Mouse (Mus musculus): ENCODE measurements around the gene Setd4. TPM values are rescaled to one million over a fixed set of nuclear protein-coding genes. Genes with fewer than 3 reads are reported as not detected.

The Setd4 gene
- polyA plus RNA-seq, 1 experiment from 2014 or later: 14.9 TPM

GRCm38 (mm10) chr16:93610961-93611360 is 7.1 kb upstream of the Setd4 start:
- 94% methylated on average over 4 of the region's 4 CpGs for WGBS
- H3K9ac ChIP-seq (ENCODE audit: low read length): no peak overlapping the region
- ATAC-seq: no peak
- no peak overlapping the region for H3K4me2 ChIP-seq (ENCODE audit: low read length)
- H3K4me3 ChIP-seq (ENCODE audit: low read depth, low read length): no peak overlapping the region
- no peaks in the 10 kb centered on the region for H3K27me3 ChIP-seq (replicated peaks; ENCODE audit: control insufficient read depth, insufficient read depth, low read length)
- no peaks in the 10 kb centered on the region for H3K9me3 ChIP-seq (replicated peaks; ENCODE audit: control insufficient read depth, low read length)
- DNase-seq (ENCODE audit: low spot score): no peak
- no peak overlapping the region for H3K27ac ChIP-seq (ENCODE audit: low read depth, low read length)
- peaks cover 8% of the 10 kb centered on the region; the same call in 1 of the 2 replicates for H3K4me1 ChIP-seq (ENCODE audit: control insufficient read depth, insufficient read depth, low read length)
- H3K36me3 ChIP-seq (ENCODE audit: control insufficient read depth, insufficient read depth, low read length): peaks cover 13% of the 10 kb centered on the region

- no peaks in the 10 kb centered on the region for H3K9me3 ChIP-seq (replicated peaks; ENCODE audit: control insufficient read depth, low read length)
- peaks cover 13% of the 10 kb centered on the region for H3K36me3 ChIP-seq (ENCODE audit: control insufficient read depth, insufficient read depth, low read length)
- no peak overlapping the region for H3K27ac ChIP-seq (ENCODE audit: low read depth, low read length)
- ATAC-seq: no peak
- WGBS: 97% methylated on average over 4 of the region's 4 CpGs
- H3K4me2 ChIP-seq (ENCODE audit: low read length): no peak overlapping the region
- H3K4me3 ChIP-seq (ENCODE audit: low read depth, low read length): no peak overlapping the region
- no peak for DNase-seq (ENCODE audit: low spot score)
- no peaks in the 10 kb centered on the region for H3K27me3 ChIP-seq (replicated peaks; ENCODE audit: control insufficient read depth, insufficient read depth, low read length)
- peaks cover 8% of the 10 kb centered on the region; the same call in 1 of the 2 replicates for H3K4me1 ChIP-seq (ENCODE audit: control insufficient read depth, insufficient read depth, low read length)
- no peak overlapping the region for H3K9ac ChIP-seq (ENCODE audit: low read length)
Measured at GRCm38 (mm10) chr16:93609796-93610195, 5.9 kb upstream of the Setd4 start.

- 72% methylated on average over 8 of the region's 8 CpGs for WGBS
- Histone ChIP-seq H3K4me3 (ENCODE audit: low read depth, low read length) (peak overlapping the region; percentile 49; the same call in 1 of the 2 replicates), H3K27me3 (replicated peaks; ENCODE audit: control insufficient read depth, insufficient read depth, low read length) (no peaks in the 10 kb centered on the region), H3K36me3 (ENCODE audit: control insufficient read depth, insufficient read depth, low read length) (peaks cover 13% of the 10 kb centered on the region), H3K9ac (ENCODE audit: low read length) (peak overlapping the region; percentile 72; the same call in 1 of the 2 replicates), H3K9me3 (replicated peaks; ENCODE audit: control insufficient read depth, low read length) (no peaks in the 10 kb centered on the region), H3K27ac (ENCODE audit: low read depth, low read length) (no peak overlapping the region), H3K4me2 (ENCODE audit: low read length) (peak overlapping the region; percentile 60), H3K4me1 (ENCODE audit: control insufficient read depth, insufficient read depth, low read length) (peaks cover 8% of the 10 kb centered on the region; the same call in 1 of the 2 replicates)
- no peak for DNase-seq (ENCODE audit: low spot score)
- ATAC-seq: no peak
Measured at GRCm38 (mm10) chr16:93608731-93609130, 4.9 kb upstream of the Setd4 start.

- peak overlapping the region; percentile 72 for H3K9ac ChIP-seq (ENCODE audit: low read length)
- peak; percentile 40 for ATAC-seq
- H3K36me3 ChIP-seq (ENCODE audit: control insufficient read depth, insufficient read depth, low read length): peaks cover 13% of the 10 kb centered on the region
- H3K4me3 ChIP-seq (ENCODE audit: low read depth, low read length): peak overlapping the region; percentile 49
- DNase-seq (ENCODE audit: low spot score): peak; percentile 94
- H3K9me3 ChIP-seq (replicated peaks; ENCODE audit: control insufficient read depth, low read length): no peaks in the 10 kb centered on the region
- no peaks in the 10 kb centered on the region for H3K27me3 ChIP-seq (replicated peaks; ENCODE audit: control insufficient read depth, insufficient read depth, low read length)
- peak overlapping the region; percentile 60 for H3K4me2 ChIP-seq (ENCODE audit: low read length)
- WGBS: under 1% methylated on average over 32 of the region's 32 CpGs
- H3K27ac ChIP-seq (ENCODE audit: low read depth, low read length): no peak overlapping the region
- peaks cover 8% of the 10 kb centered on the region; the same call in 1 of the 2 replicates for H3K4me1 ChIP-seq (ENCODE audit: control insufficient read depth, insufficient read depth, low read length)
Measured at GRCm38 (mm10) chr16:93607669-93608101, 3.8 kb upstream of the Setd4 start.

GRCm38 (mm10) chr16:93606146-93606545 is 2.3 kb upstream of the Setd4 start:
- H3K27ac ChIP-seq (ENCODE audit: low read depth, low read length): no peak overlapping the region
- DNase-seq (ENCODE audit: low spot score) (no peak), ATAC-seq (no peak)
- no peak overlapping the region for H3K4me2 ChIP-seq (ENCODE audit: low read length)
- WGBS: 87% methylated on average over 7 of the region's 7 CpGs
- no peak overlapping the region for H3K4me3 ChIP-seq (ENCODE audit: low read depth, low read length)
- no peak overlapping the region for H3K9ac ChIP-seq (ENCODE audit: low read length)
- H3K27me3 ChIP-seq (replicated peaks; ENCODE audit: control insufficient read depth, insufficient read depth, low read length): no peaks in the 10 kb centered on the region
- peaks cover 8% of the 10 kb centered on the region; the same call in 1 of the 2 replicates for H3K4me1 ChIP-seq (ENCODE audit: control insufficient read depth, insufficient read depth, low read length)
- H3K9me3 ChIP-seq (replicated peaks; ENCODE audit: control insufficient read depth, low read length): no peaks in the 10 kb centered on the region
- peaks cover 7% of the 10 kb centered on the region for H3K36me3 ChIP-seq (ENCODE audit: control insufficient read depth, insufficient read depth, low read length)

GRCm38 (mm10) chr16:93605553-93605952 is 1.7 kb upstream of the Setd4 start, which contains the start of gene Cbr1:
Gene Cbr1 (plus strand): TSS chr16:93605853.
- Histone ChIP-seq H3K4me2 (ENCODE audit: low read length) (peak within 1 kb of the TSS; percentile 74), H3K27me3 (replicated peaks; ENCODE audit: control insufficient read depth, insufficient read depth, low read length) (no peaks in the 10 kb centered on the region), H3K27ac (ENCODE audit: low read depth, low read length) (0 out of 2 replicates have a peak within 1 kb of the TSS, but pooled peaks have one; percentile 92), H3K4me3 (ENCODE audit: low read depth, low read length) (peak within 1 kb of the TSS; percentile 55), H3K4me1 (ENCODE audit: control insufficient read depth, insufficient read depth, low read length) (peaks cover 8% of the 10 kb centered on the region; the same call in 1 of the 2 replicates), H3K9me3 (replicated peaks; ENCODE audit: control insufficient read depth, low read length) (no peaks in the 10 kb centered on the region), H3K9ac (ENCODE audit: low read length) (peak within 1 kb of the TSS; percentile 77; the same call in 1 of the 2 replicates), H3K36me3 (ENCODE audit: control insufficient read depth, insufficient read depth, low read length) (peaks cover 6% of the 10 kb centered on the region; the same call in 1 of the 2 replicates)
- DNase-seq (ENCODE audit: low spot score) (peak; percentile 22), ATAC-seq (no peak)
- 65% methylated on average over 4 of the region's 4 CpGs for WGBS

- peak overlapping the region; percentile 74 for H3K4me2 ChIP-seq (ENCODE audit: low read length)
- 0 out of 2 replicates have a peak, but pooled peaks cover 1% of the 10 kb centered on the region for H3K36me3 ChIP-seq (ENCODE audit: control insufficient read depth, insufficient read depth, low read length)
- peak overlapping the region; percentile 77 for H3K9ac ChIP-seq (ENCODE audit: low read length)
- DNase-seq (ENCODE audit: low spot score) (peak; percentile 75), ATAC-seq (no peak)
- peak overlapping the region; percentile 55 for H3K4me3 ChIP-seq (ENCODE audit: low read depth, low read length)
- no peaks in the 10 kb centered on the region for H3K27me3 ChIP-seq (replicated peaks; ENCODE audit: control insufficient read depth, insufficient read depth, low read length)
- H3K27ac ChIP-seq (ENCODE audit: low read depth, low read length): peak overlapping the region; percentile 92; the same call in 1 of the 2 replicates
- no peaks in the 10 kb centered on the region for H3K9me3 ChIP-seq (replicated peaks; ENCODE audit: control insufficient read depth, low read length)
- H3K4me1 ChIP-seq (ENCODE audit: control insufficient read depth, insufficient read depth, low read length): peaks cover 8% of the 10 kb centered on the region; the same call in 1 of the 2 replicates
- WGBS: 1% methylated on average over 16 of the region's 16 CpGs
Measured at GRCm38 (mm10) chr16:93604481-93604969, 662 bp upstream of the Setd4 start.

- no peak for ATAC-seq
- H3K4me3 ChIP-seq (ENCODE audit: low read depth, low read length): no peak overlapping the region
- no peak overlapping the region for H3K27ac ChIP-seq (ENCODE audit: low read depth, low read length)
- no peaks in the 10 kb centered on the region for H3K9me3 ChIP-seq (replicated peaks; ENCODE audit: control insufficient read depth, low read length)
- no peaks in the 10 kb centered on the region for H3K4me1 ChIP-seq (ENCODE audit: control insufficient read depth, insufficient read depth, low read length)
- WGBS: 90% methylated on average over 6 of the region's 6 CpGs
- H3K27me3 ChIP-seq (replicated peaks; ENCODE audit: control insufficient read depth, insufficient read depth, low read length): no peaks in the 10 kb centered on the region
- H3K36me3 ChIP-seq (ENCODE audit: control insufficient read depth, insufficient read depth, low read length): peaks cover 25% of the 10 kb centered on the region; the same call in 1 of the 2 replicates
- no peak overlapping the region for H3K9ac ChIP-seq (ENCODE audit: low read length)
- DNase-seq (ENCODE audit: low spot score): no peak
- H3K4me2 ChIP-seq (ENCODE audit: low read length): no peak overlapping the region
Measured at GRCm38 (mm10) chr16:93599461-93599860, 4.4 kb downstream of the Setd4 start.

- Histone ChIP-seq H3K4me2 (ENCODE audit: low read length) (no peak overlapping the region), H3K27me3 (replicated peaks; ENCODE audit: control insufficient read depth, insufficient read depth, low read length) (no peaks in the 10 kb centered on the region), H3K9me3 (replicated peaks; ENCODE audit: control insufficient read depth, low read length) (no peaks in the 10 kb centered on the region), H3K36me3 (ENCODE audit: control insufficient read depth, insufficient read depth, low read length) (peaks cover 38% of the 10 kb centered on the region), H3K4me3 (ENCODE audit: low read depth, low read length) (no peak overlapping the region), H3K9ac (ENCODE audit: low read length) (no peak overlapping the region), H3K4me1 (ENCODE audit: control insufficient read depth, insufficient read depth, low read length) (no peaks in the 10 kb centered on the region), H3K27ac (ENCODE audit: low read depth, low read length) (no peak overlapping the region)
- ATAC-seq (no peak), DNase-seq (ENCODE audit: low spot score) (no peak)
- WGBS: 95% methylated on average over 9 of the region's 9 CpGs
Measured at GRCm38 (mm10) chr16:93597551-93597950, 6.3 kb downstream of the Setd4 start.

All from forebrain, embryonic 14.5 days (tissue).